Mouse (Mus musculus): ENCODE results near the gene Dlg3. TPM values are rescaled to one million over a fixed set of nuclear protein-coding genes. Genes with fewer than 3 reads are reported as not detected.

Dlg3 gene
- polyA plus RNA-seq, 1 experiment = 6.0 TPM

DNA sequence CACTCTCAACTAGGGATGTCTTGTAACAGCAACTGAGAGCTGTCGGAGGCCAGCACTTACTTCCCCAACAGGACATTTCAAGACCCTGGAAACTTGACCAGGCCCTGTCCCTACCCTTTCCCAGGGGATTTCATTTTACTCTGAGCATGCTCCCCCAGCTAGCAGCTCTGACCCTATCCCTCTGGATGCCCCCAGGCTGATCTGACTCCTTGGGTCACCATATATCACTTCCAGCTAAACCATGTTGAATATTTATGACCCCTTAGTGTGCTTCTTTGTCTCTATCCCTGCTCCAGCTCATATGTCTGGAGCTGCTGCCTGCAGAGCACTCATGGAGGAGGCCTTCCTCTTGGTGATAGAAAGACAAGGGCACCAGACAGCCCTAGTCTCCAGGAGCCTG is 53.6 kb downstream of the Dlg3 start:
- H3K27me3 ChIP-seq (ENCODE audit: control insufficient read depth, insufficient read depth, insufficient read length) = no peaks in the 10 kb centered on the region
- H3ac ChIP-seq (ENCODE audit: control insufficient read depth, insufficient read length, low read depth) = no peak overlapping the region
- no peaks in the 10 kb centered on the region for H3K36me3 ChIP-seq (ENCODE audit: control insufficient read depth, insufficient read depth)
- H3K79me2 ChIP-seq (ENCODE audit: control insufficient read depth, insufficient read depth) = no peaks in the 10 kb centered on the region
- no peak for TF ChIP-seq FOSL1 (IDR thresholded peaks at IDR 0.05; ENCODE audit: insufficient read depth, low read length, poor library complexity, severe bottlenecking)
- TF ChIP-seq MAX (IDR thresholded peaks at IDR 0.05) = no peak
- TF ChIP-seq MYOD1 (IDR thresholded peaks at IDR 0.05; ENCODE audit: control insufficient read depth, insufficient read length, low read depth) = no peak
- TF ChIP-seq CTCF (IDR thresholded peaks at IDR 0.05; ENCODE audit: control insufficient read depth, insufficient read depth, insufficient read length) = no peak
- no peak for TF ChIP-seq MYOG (IDR thresholded peaks at IDR 0.05; ENCODE audit: control insufficient read depth, extremely low read depth, insufficient read length)
- no peak for TF ChIP-seq CEBPB (IDR thresholded peaks at IDR 0.05; ENCODE audit: low read depth)
- TF ChIP-seq USF1 (IDR thresholded peaks at IDR 0.05; ENCODE audit: low read depth) = no peak
- no peak overlapping the region for H3K4me3 ChIP-seq (ENCODE audit: insufficient read depth, poor library complexity, severe bottlenecking)
- H3K79me3 ChIP-seq (ENCODE audit: low read depth) = no peaks in the 10 kb centered on the region

DNA sequence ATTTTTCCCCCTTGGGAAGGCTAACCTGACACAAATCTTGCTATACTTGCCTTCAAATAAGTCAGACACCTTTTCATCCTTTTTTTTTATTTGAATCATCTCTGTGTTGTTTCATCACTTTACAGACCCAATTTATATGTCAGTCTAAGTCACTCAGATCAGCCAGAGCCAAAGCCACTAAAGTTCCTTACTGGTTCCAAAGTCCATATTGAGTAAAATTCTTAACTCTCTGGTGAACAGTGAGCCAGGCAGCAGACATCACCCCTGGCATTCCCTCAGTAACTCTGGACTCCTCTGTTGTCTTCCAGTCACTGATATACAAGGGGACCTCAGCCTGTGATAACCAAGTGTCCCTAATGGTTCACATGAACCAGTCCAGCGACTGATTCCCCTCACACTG is 58.0 kb downstream of the Dlg3 start:
- Histone ChIP-seq H3K79me3 (ENCODE audit: low read depth) (no peaks in the 10 kb centered on the region), H3ac (ENCODE audit: control insufficient read depth, insufficient read length, low read depth) (no peak overlapping the region), H3K36me3 (ENCODE audit: control insufficient read depth, insufficient read depth) (no peaks in the 10 kb centered on the region), H3K4me3 (ENCODE audit: insufficient read depth, poor library complexity, severe bottlenecking) (no peak overlapping the region), H3K27me3 (ENCODE audit: control insufficient read depth, insufficient read depth, insufficient read length) (no peaks in the 10 kb centered on the region), H3K79me2 (ENCODE audit: control insufficient read depth, insufficient read depth) (no peaks in the 10 kb centered on the region)
- no peak for TF ChIP-seq CEBPB (IDR thresholded peaks at IDR 0.05; ENCODE audit: low read depth)
- TF ChIP-seq MYOG (IDR thresholded peaks at IDR 0.05; ENCODE audit: control insufficient read depth, extremely low read depth, insufficient read length) = no peak
- TF ChIP-seq MAX (IDR thresholded peaks at IDR 0.05) = no peak
- TF ChIP-seq FOSL1 (IDR thresholded peaks at IDR 0.05; ENCODE audit: insufficient read depth, low read length, poor library complexity, severe bottlenecking) = no peak
- no peak for TF ChIP-seq CTCF (IDR thresholded peaks at IDR 0.05; ENCODE audit: control insufficient read depth, insufficient read depth, insufficient read length)
- no peak for TF ChIP-seq USF1 (IDR thresholded peaks at IDR 0.05; ENCODE audit: low read depth)
- TF ChIP-seq MYOD1 (IDR thresholded peaks at IDR 0.05; ENCODE audit: control insufficient read depth, insufficient read length, low read depth) = no peak

GRCm38 (mm10) chrX:100832806-100833205 is 65.3 kb downstream of the Dlg3 start:
- no peak overlapping the region for H3ac ChIP-seq (ENCODE audit: control insufficient read depth, insufficient read length, low read depth)
- no peaks in the 10 kb centered on the region for H3K36me3 ChIP-seq (ENCODE audit: control insufficient read depth, insufficient read depth)
- H3K79me2 ChIP-seq (ENCODE audit: control insufficient read depth, insufficient read depth) = no peaks in the 10 kb centered on the region
- H3K79me3 ChIP-seq (ENCODE audit: low read depth) = no peaks in the 10 kb centered on the region
- no peaks in the 10 kb centered on the region for H3K27me3 ChIP-seq (ENCODE audit: control insufficient read depth, insufficient read depth, insufficient read length)
- TF ChIP-seq FOSL1 (IDR thresholded peaks at IDR 0.05; ENCODE audit: insufficient read depth, low read length, poor library complexity, severe bottlenecking) (no peak), MYOD1 (IDR thresholded peaks at IDR 0.05; ENCODE audit: control insufficient read depth, insufficient read length, low read depth) (no peak), MAX (IDR thresholded peaks at IDR 0.05) (no peak), USF1 (IDR thresholded peaks at IDR 0.05; ENCODE audit: low read depth) (no peak), CEBPB (IDR thresholded peaks at IDR 0.05; ENCODE audit: low read depth) (no peak), MYOG (IDR thresholded peaks at IDR 0.05; ENCODE audit: control insufficient read depth, extremely low read depth, insufficient read length) (no peak), CTCF (IDR thresholded peaks at IDR 0.05; ENCODE audit: control insufficient read depth, insufficient read depth, insufficient read length) (no peak)
- H3K4me3 ChIP-seq (ENCODE audit: insufficient read depth, poor library complexity, severe bottlenecking) = no peak overlapping the region

DNA sequence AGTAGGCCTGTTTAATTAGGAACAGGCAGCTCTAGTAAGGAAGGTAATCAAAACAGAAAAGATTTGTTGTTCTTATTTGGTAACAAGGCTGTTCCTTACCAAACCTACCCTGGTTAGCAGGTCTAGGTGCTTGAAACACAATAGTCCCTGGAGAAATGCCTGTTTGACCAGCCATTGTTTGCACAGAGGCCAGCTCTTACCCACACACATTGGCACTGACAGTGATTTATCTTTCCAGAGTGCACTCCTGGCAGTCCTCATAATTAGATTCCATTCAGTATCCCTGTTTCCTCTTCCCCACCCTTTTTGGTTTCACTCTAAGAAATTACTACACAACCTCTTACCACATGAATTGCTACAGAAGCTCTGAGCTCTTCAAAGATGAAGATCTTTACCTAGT is 71.7 kb downstream of the Dlg3 start:
- TF ChIP-seq CTCF (IDR thresholded peaks at IDR 0.05; ENCODE audit: control insufficient read depth, insufficient read depth, insufficient read length) (no peak), FOSL1 (IDR thresholded peaks at IDR 0.05; ENCODE audit: insufficient read depth, low read length, poor library complexity, severe bottlenecking) (no peak), USF1 (IDR thresholded peaks at IDR 0.05; ENCODE audit: low read depth) (no peak), MAX (IDR thresholded peaks at IDR 0.05) (no peak), CEBPB (IDR thresholded peaks at IDR 0.05; ENCODE audit: low read depth) (no peak), MYOD1 (IDR thresholded peaks at IDR 0.05; ENCODE audit: control insufficient read depth, insufficient read length, low read depth) (no peak), MYOG (IDR thresholded peaks at IDR 0.05; ENCODE audit: control insufficient read depth, extremely low read depth, insufficient read length) (no peak)
- no peak overlapping the region for H3ac ChIP-seq (ENCODE audit: control insufficient read depth, insufficient read length, low read depth)
- H3K79me3 ChIP-seq (ENCODE audit: low read depth) = no peaks in the 10 kb centered on the region
- H3K36me3 ChIP-seq (ENCODE audit: control insufficient read depth, insufficient read depth) = no peaks in the 10 kb centered on the region
- no peaks in the 10 kb centered on the region for H3K79me2 ChIP-seq (ENCODE audit: control insufficient read depth, insufficient read depth)
- no peaks in the 10 kb centered on the region for H3K27me3 ChIP-seq (ENCODE audit: control insufficient read depth, insufficient read depth, insufficient read length)
- H3K4me3 ChIP-seq (ENCODE audit: insufficient read depth, poor library complexity, severe bottlenecking) = no peak overlapping the region

Other genes with a start within 250 kb of the Dlg3 start
- gene Dgat2l6, start 242.9 kb upstream of the Dlg3 start, polyA plus RNA-seq (2012; fragmentation: generic; extraction: Trizol) = not detected
- gene Awat1, start 195.5 kb upstream of the Dlg3 start, polyA plus RNA-seq (2012; fragmentation: generic; extraction: Trizol) = not detected
- gene P2ry4, start 172.9 kb upstream of the Dlg3 start, polyA plus RNA-seq (2012; fragmentation: generic; extraction: Trizol) = not detected
- gene Arr3, start 162.2 kb upstream of the Dlg3 start, polyA plus RNA-seq (2012; fragmentation: generic; extraction: Trizol) = not detected
- gene Kif4, start 142.0 kb upstream of the Dlg3 start, polyA plus RNA-seq (2012; fragmentation: generic; extraction: Trizol) = 14.2 TPM
- 78.1 TPM for gene Pdzd11, start 141.2 kb upstream of the Dlg3 start, polyA plus RNA-seq (2012; fragmentation: generic; extraction: Trizol)
- gene Gdpd2, start 37.8 kb upstream of the Dlg3 start, polyA plus RNA-seq (2012; fragmentation: generic; extraction: Trizol) = 0.05 TPM

Measured in C2C12 (cell line).